19 mouse cellular contexts compared by ENCODE assay signal in the genomic region with DNA sequence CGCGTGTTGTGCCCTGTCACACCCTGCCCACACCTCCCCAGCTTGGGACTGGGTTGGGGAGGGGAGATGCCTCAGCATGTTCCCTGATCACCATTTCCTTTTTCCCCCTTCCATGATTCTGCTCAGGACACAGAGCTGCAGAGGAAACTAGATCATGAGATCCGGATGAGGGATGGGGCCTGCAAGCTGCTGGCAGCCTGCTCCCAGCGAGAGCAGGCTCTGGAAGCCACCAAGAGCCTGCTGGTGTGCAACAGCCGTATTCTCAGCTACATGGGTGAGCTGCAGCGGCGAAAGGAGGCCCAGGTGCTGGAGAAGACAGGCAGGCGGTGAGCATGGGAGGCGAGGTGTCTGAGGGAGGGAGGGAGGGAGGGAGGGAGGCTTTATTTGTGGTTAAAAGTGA. TPM values are rescaled to one million over a fixed set of nuclear protein-coding genes. Genes with fewer than 3 reads are reported as not detected.
A peak's percentile ranks its signal among the peaks of the same experiment; 100 is the strongest.
DNase-seq lines count a peak whose midpoint lies in the region; ATAC-seq lines count a peak whose summit lies in the region.
"Had no signal": no experiment of that assay in that cellular context is flagged by ENCODE, and none has a peak within 500 bp of the region (broad histone marks: within the 10 kb centered on the region; RNA-seq: fewer than 3 reads in every experiment).

No protein-coding gene starts in this region.

- no peak overlapping the region for H3K4me3 ChIP-seq in hindbrain, embryonic 10.5 days
- no peak overlapping the region for H3K4me3 ChIP-seq in hindbrain, embryonic 16.5 days (ENCODE audit: low read length)
- H3K4me3 ChIP-seq in megakaryocyte, embryonic 14.5 days (replicated peaks): peak overlapping the region; percentile 42
- H3K4me3 ChIP-seq: forebrain, embryonic 12.5 days; gastrocnemius, adult 2 months; hindbrain, embryonic 15.5 days had no signal

- WGBS in hindbrain, embryonic 10.5 days: 82% methylated on average over 9 of the region's 9 CpGs
- 75% methylated on average over 9 of the region's 9 CpGs for WGBS in hindbrain, embryonic 16.5 days

- peaks cover 44% of the 10 kb centered on the region for H3K36me3 ChIP-seq in hindbrain, embryonic 10.5 days
- H3K36me3 ChIP-seq in hindbrain, embryonic 16.5 days (ENCODE audit: control insufficient read depth, insufficient read depth, low read length): peaks cover 2% of the 10 kb centered on the region; the same call in 1 of the 2 replicates
- peaks cover 32% of the 10 kb centered on the region for H3K36me3 ChIP-seq in megakaryocyte, embryonic 14.5 days (replicated peaks; ENCODE audit: low read length)
- H3K36me3 ChIP-seq: hindbrain, embryonic 15.5 days had no signal

- DNase-seq in frontal cortex, adult 2 months (ENCODE audit: extremely low spot score in 1 of 2, low spot score in 1 of 2): no peak
- no peak for DNase-seq in hindbrain, embryonic 10.5 days (ENCODE audit: low spot score)
- peak; percentile 18 for DNase-seq in telencephalon, adult 2 months (ENCODE audit: low read depth, low spot score)
- no peak for DNase-seq in left cerebral cortex, postnatal 36 days (ENCODE audit: low spot score in 2 of 2)
- DNase-seq: adrenal gland, adult 8-10 months; cerebellum, adult 8-10 months; embryo, embryonic 11 days; gastrocnemius, adult 2 months; kidney, adult 2 months; left cerebral cortex, postnatal 4 days; lung, postnatal 10 days; thymus, adult 18-20 months had no signal

- peak; percentile 20 for ATAC-seq in frontal cortex, adult (ENCODE audit: low TSS enrichment)
- ATAC-seq in hindbrain, embryonic 16.5 days: no peak
- ATAC-seq in megakaryocyte, adult 5-6 weeks (ENCODE audit: poor library complexity, severe bottlenecking): no peak

- 0 out of 2 replicates have a peak overlapping the region, but pooled peaks have one; percentile 2 for H3K27ac ChIP-seq in hindbrain, embryonic 10.5 days
- no peak overlapping the region for H3K27ac ChIP-seq in hindbrain, embryonic 16.5 days (ENCODE audit: low read depth, low read length)
- H3K27ac ChIP-seq: forebrain, embryonic 12.5 days; gastrocnemius, adult 2 months; hindbrain, embryonic 15.5 days had no signal

- H3K27me3 ChIP-seq in hindbrain, embryonic 10.5 days (ENCODE audit: insufficient read depth, poor library complexity, severe bottlenecking): peaks cover 12% of the 10 kb centered on the region
- H3K27me3 ChIP-seq in hindbrain, embryonic 16.5 days (replicated peaks; ENCODE audit: control insufficient read depth, insufficient read depth, low read length): no peaks in the 10 kb centered on the region
- peaks cover 40% of the 10 kb centered on the region for H3K27me3 ChIP-seq in megakaryocyte, embryonic 14.5 days (replicated peaks)
- H3K27me3 ChIP-seq: hindbrain, embryonic 15.5 days had no signal

- peaks cover 43% of the 10 kb centered on the region for H3K4me1 ChIP-seq in hindbrain, embryonic 10.5 days (replicated peaks)
- H3K4me1 ChIP-seq in hindbrain, embryonic 16.5 days (ENCODE audit: control insufficient read depth, insufficient read depth, low read depth, low read length): peaks cover 8% of the 10 kb centered on the region
- H3K4me1 ChIP-seq in megakaryocyte, embryonic 14.5 days: peaks cover 56% of the 10 kb centered on the region

- intact Hi-C loops in left cerebral cortex, postnatal 36 days (cut with DNase I): no loop called here

- H3K4me2 ChIP-seq in hindbrain, embryonic 16.5 days (ENCODE audit: low read length): no peak overlapping the region
- H3K4me2 ChIP-seq: forebrain, embryonic 12.5 days; hindbrain, embryonic 15.5 days; midbrain, embryonic 11.5 days had no signal

- no peak overlapping the region for H3K9ac ChIP-seq in hindbrain, embryonic 16.5 days (ENCODE audit: low read depth, low read length)
- H3K9ac ChIP-seq: forebrain, embryonic 12.5 days; hindbrain, embryonic 15.5 days had no signal

- no peaks in the 10 kb centered on the region for H3K9me3 ChIP-seq in hindbrain, embryonic 10.5 days
- H3K9me3 ChIP-seq in hindbrain, embryonic 16.5 days (ENCODE audit: control insufficient read depth, low read length): no peaks in the 10 kb centered on the region
- no peaks in the 10 kb centered on the region for H3K9me3 ChIP-seq in megakaryocyte, embryonic 14.5 days
- H3K9me3 ChIP-seq: forebrain, embryonic 12.5 days; hindbrain, embryonic 15.5 days had no signal

RNA-seq across cellular contexts. Expression of gene Wdr54, which starts 10.4 kb away (rescaled TPM):
- 26.6 and 27.7 TPM in 2 replicates for polyA plus RNA-seq in frontal cortex, adult 2 months (2012; rRNA removed)
- polyA plus RNA-seq in hindbrain, embryonic 10.5 days (2016; fragmentation: Nextera tagmentation; extraction: Ambion mirVana): 14.2 and 15.9 TPM in 2 replicates
- polyA plus RNA-seq in hindbrain, embryonic 16.5 days (2015; fragmentation: Nextera tagmentation; extraction: Ambion mirVana): 19.3 and 21.1 TPM in 2 replicates
- 2.0 and 13.3 TPM in 2 replicates for polyA plus RNA-seq in megakaryocyte, embryonic 14.5 days (2012; ENCODE audit: insufficient read depth, low replicate concordance)
- total RNA-seq in megakaryocyte, adult 5-6 weeks (2015): not detected in 2 replicates
- total RNA-seq in megakaryocyte, adult 5-6 weeks (2017): 0.88 TPM in 1 of 2 replicates, not detected in the other
- total RNA-seq in left cerebral cortex, postnatal 36 days (2021): 10 to 100 TPM; 29.1 to 31.3 TPM

RNA-seq across cellular contexts. Expression of gene 1700003E16Rik, which starts 10.4 kb away (rescaled TPM):
- 28.6 TPM in 2 replicates for polyA plus RNA-seq in frontal cortex, adult 2 months (2012; rRNA removed)
- polyA plus RNA-seq in hindbrain, embryonic 10.5 days (2016; fragmentation: Nextera tagmentation; extraction: Ambion mirVana): 3.1 and 6.0 TPM in 2 replicates
- polyA plus RNA-seq in hindbrain, embryonic 16.5 days (2015; fragmentation: Nextera tagmentation; extraction: Ambion mirVana): 11.0 and 12.9 TPM in 2 replicates
- 0.36 TPM in 1 of 2 replicates, not detected in the other for polyA plus RNA-seq in megakaryocyte, embryonic 14.5 days (2012; ENCODE audit: insufficient read depth, low replicate concordance)
- total RNA-seq in megakaryocyte, adult 5-6 weeks (2015): not detected in 2 replicates
- not detected in 2 replicates for total RNA-seq in megakaryocyte, adult 5-6 weeks (2017)
- 10 to 100 TPM; 27.4 to 31.5 TPM for total RNA-seq in left cerebral cortex, postnatal 36 days (2021)

RNA-seq across cellular contexts. Expression of gene Rtkn, which starts 10.5 kb away (rescaled TPM):
- 101 and 119 TPM in 2 replicates for polyA plus RNA-seq in frontal cortex, adult 2 months (2012; rRNA removed)
- 40.5 and 46.4 TPM in 2 replicates for polyA plus RNA-seq in hindbrain, embryonic 10.5 days (2016; fragmentation: Nextera tagmentation; extraction: Ambion mirVana)
- 18.9 and 20.3 TPM in 2 replicates for polyA plus RNA-seq in hindbrain, embryonic 16.5 days (2015; fragmentation: Nextera tagmentation; extraction: Ambion mirVana)
- polyA plus RNA-seq in megakaryocyte, embryonic 14.5 days (2012; ENCODE audit: insufficient read depth, low replicate concordance): 15.8 and 48.5 TPM in 2 replicates
- total RNA-seq in megakaryocyte, adult 5-6 weeks (2015): 0.52 and 0.67 TPM in 2 replicates
- total RNA-seq in megakaryocyte, adult 5-6 weeks (2017): 0.29 and 1.2 TPM in 2 replicates
- 100 to 1,000 TPM in 1 of 2 experiments, 10 to 100 TPM in 1; 88.7 to 105 TPM for total RNA-seq in left cerebral cortex, postnatal 36 days (2021)

RNA-seq across cellular contexts. Expression of gene Dctn1, which starts 19.9 kb away (rescaled TPM):
- polyA plus RNA-seq in frontal cortex, adult 2 months (2012; rRNA removed): 344 and 369 TPM in 2 replicates
- 121 and 140 TPM in 2 replicates for polyA plus RNA-seq in hindbrain, embryonic 10.5 days (2016; fragmentation: Nextera tagmentation; extraction: Ambion mirVana)
- polyA plus RNA-seq in hindbrain, embryonic 16.5 days (2015; fragmentation: Nextera tagmentation; extraction: Ambion mirVana): 155 and 167 TPM in 2 replicates
- polyA plus RNA-seq in megakaryocyte, embryonic 14.5 days (2012; ENCODE audit: insufficient read depth, low replicate concordance): 113 and 905 TPM in 2 replicates
- 30.6 and 38.8 TPM in 2 replicates for total RNA-seq in megakaryocyte, adult 5-6 weeks (2015)
- total RNA-seq in megakaryocyte, adult 5-6 weeks (2017): 41.0 and 61.7 TPM in 2 replicates
- 100 to 1,000 TPM; 373 to 386 TPM for total RNA-seq in left cerebral cortex, postnatal 36 days (2021)

RNA-seq across cellular contexts. Expression of gene Ino80b, which starts 20.6 kb away (rescaled TPM):
- 24.6 and 31.4 TPM in 2 replicates for polyA plus RNA-seq in frontal cortex, adult 2 months (2012; rRNA removed)
- 19.8 and 22.8 TPM in 2 replicates for polyA plus RNA-seq in hindbrain, embryonic 10.5 days (2016; fragmentation: Nextera tagmentation; extraction: Ambion mirVana)
- polyA plus RNA-seq in hindbrain, embryonic 16.5 days (2015; fragmentation: Nextera tagmentation; extraction: Ambion mirVana): 13.5 and 14.7 TPM in 2 replicates
- 201 and 370 TPM in 2 replicates for polyA plus RNA-seq in megakaryocyte, embryonic 14.5 days (2012; ENCODE audit: insufficient read depth, low replicate concordance)
- total RNA-seq in megakaryocyte, adult 5-6 weeks (2015): 18.8 and 19.6 TPM in 2 replicates
- total RNA-seq in megakaryocyte, adult 5-6 weeks (2017): 26.0 and 36.2 TPM in 2 replicates
- 10 to 100 TPM; 20.5 to 26.0 TPM for total RNA-seq in left cerebral cortex, postnatal 36 days (2021)
